Mouse (Mus musculus): Measurements from ENCODE around the gene Tnpo3. TPM values are rescaled to one million over a fixed set of nuclear protein-coding genes. Genes with fewer than 3 reads are reported as not detected.

Tnpo3 gene
- total and polyA plus RNA-seq, 3 experiments, result 64.9 to 148 (median 139) TPM

GRCm38 (mm10) chr6:29552526-29552925, 57.2 kb downstream of the Tnpo3 start:
- Histone ChIP-seq H3K4me3 (ENCODE audit: control insufficient read depth in 1 of 2, insufficient read depth in 1 of 2, low read depth in 2 of 2, low read length in 2 of 2) (no peak overlapping the region), H3K27me3 (ENCODE audit: control insufficient read depth in 1 of 2, insufficient read depth in 2 of 2, low read length in 2 of 2) (no peaks in the 10 kb centered on the region), H3K9me3 (replicated peaks; ENCODE audit: insufficient read depth, low read length) (no peaks in the 10 kb centered on the region), H3K9ac (ENCODE audit: control insufficient read depth, low read depth, low read length, poor library complexity, severe bottlenecking) (no peak overlapping the region), H3K36me3 (ENCODE audit: control insufficient read depth in 1 of 2, insufficient read depth in 2 of 2, low read length in 2 of 2) (peaks cover 0 to 28% of the 10 kb centered on the region in 2 experiments; a peak in 2 of 4 replicates), H3K27ac (ENCODE audit: control insufficient read depth, low read depth, low read length) (no peak overlapping the region), H3K79me2 (ENCODE audit: control insufficient read depth, insufficient read depth, low read length, poor library complexity) (no peaks in the 10 kb centered on the region), H3K4me1 (ENCODE audit: control insufficient read depth in 1 of 2, insufficient read depth in 2 of 2, low read length in 2 of 2) (no peaks in the 10 kb centered on the region)
- no peak for TF ChIP-seq TAL1 (IDR thresholded peaks at IDR 0.05; ENCODE audit: low read length)
- TF ChIP-seq MXI1 (IDR thresholded peaks at IDR 0.05; ENCODE audit: low read depth, low read length), result no peak
- TF ChIP-seq MAFK (IDR thresholded peaks at IDR 0.05; ENCODE audit: borderline replicate concordance, low read depth, low read length), result no peak
- TF ChIP-seq KAT2A (conservative IDR thresholded peaks at IDR 0.05; ENCODE audit: low read depth, low read length), result no peak
- TF ChIP-seq MEF2A (IDR thresholded peaks at IDR 0.05; ENCODE audit: extremely low read depth, insufficient replicate concordance, low read depth, low read length, poor library complexity, severe bottlenecking), result no peak
- no peak for TF ChIP-seq POLR2A (IDR thresholded peaks at IDR 0.05; ENCODE audit: control insufficient read depth in 1 of 2, insufficient read depth in 1 of 2, low read depth in 1 of 2, low read length in 2 of 2, poor library complexity in 1 of 2)
- TF ChIP-seq ZKSCAN1 (IDR thresholded peaks at IDR 0.05; ENCODE audit: low read depth, low read length), result no peak
- TF ChIP-seq SMC3 (IDR thresholded peaks at IDR 0.05; ENCODE audit: low read depth, low read length), result no peak
- DNase-seq (ENCODE audit: low read depth, low spot score), result no peak

DNA sequence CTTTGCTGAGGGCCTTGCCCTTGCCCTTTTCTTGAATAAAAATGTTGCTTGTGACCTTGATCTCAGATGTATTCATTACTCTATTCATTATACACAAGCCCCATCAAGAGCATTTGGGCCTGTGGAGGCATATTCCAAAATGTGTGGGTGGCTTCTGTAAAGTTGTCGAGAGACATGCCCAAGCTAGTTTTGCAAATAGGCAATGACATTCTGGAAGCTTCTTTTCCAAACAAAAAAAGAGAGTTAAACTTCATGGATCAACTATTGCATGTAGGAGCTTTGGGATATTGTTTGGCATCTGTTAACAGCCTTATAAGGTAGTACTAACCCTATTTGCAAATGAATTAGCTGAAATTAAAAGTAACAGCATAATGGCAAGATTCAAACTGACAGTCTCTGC, 61.6 kb downstream of the Tnpo3 start:
- Histone ChIP-seq H3K4me3 (ENCODE audit: control insufficient read depth in 1 of 2, insufficient read depth in 1 of 2, low read depth in 2 of 2, low read length in 2 of 2) (no peak overlapping the region), H3K36me3 (ENCODE audit: control insufficient read depth in 1 of 2, insufficient read depth in 2 of 2, low read length in 2 of 2) (peaks cover 0 to 27% of the 10 kb centered on the region in 2 experiments; a peak in 2 of 4 replicates), H3K9me3 (replicated peaks; ENCODE audit: insufficient read depth, low read length) (no peaks in the 10 kb centered on the region), H3K27me3 (ENCODE audit: control insufficient read depth in 1 of 2, insufficient read depth in 2 of 2, low read length in 2 of 2) (no peaks in the 10 kb centered on the region), H3K79me2 (ENCODE audit: control insufficient read depth, insufficient read depth, low read length, poor library complexity) (no peaks in the 10 kb centered on the region), H3K4me1 (ENCODE audit: control insufficient read depth in 1 of 2, insufficient read depth in 2 of 2, low read length in 2 of 2) (no peaks in the 10 kb centered on the region), H3K9ac (ENCODE audit: control insufficient read depth, low read depth, low read length, poor library complexity, severe bottlenecking) (no peak overlapping the region), H3K27ac (ENCODE audit: control insufficient read depth, low read depth, low read length) (no peak overlapping the region)
- DNase-seq (ENCODE audit: low read depth, low spot score), result no peak
- TF ChIP-seq POLR2AphosphoS2 (IDR thresholded peaks at IDR 0.05; ENCODE audit: low read length) (no peak), USF2 (IDR thresholded peaks at IDR 0.05; ENCODE audit: borderline replicate concordance in 1 of 2, insufficient read depth in 1 of 2, low read depth in 1 of 2, low read length in 2 of 2) (no peak), TBP (IDR thresholded peaks at IDR 0.05; ENCODE audit: low read depth, low read length) (no peak), MYC (IDR thresholded peaks at IDR 0.05; ENCODE audit: low read depth, low read length) (no peak), MAFK (IDR thresholded peaks at IDR 0.05; ENCODE audit: borderline replicate concordance, low read depth, low read length) (no peak), CTCF (IDR thresholded peaks at IDR 0.05 in 2 of 3, conservative IDR thresholded peaks at IDR 0.05 in 1 of 3; ENCODE audit: control insufficient read depth in 1 of 3, insufficient read depth in 1 of 3, low read depth in 2 of 3, low read length in 3 of 3, poor library complexity in 1 of 3, severe bottlenecking in 1 of 3) (no peak), USF1 (IDR thresholded peaks at IDR 0.05; ENCODE audit: low read depth, low read length) (no peak), SMC3 (IDR thresholded peaks at IDR 0.05; ENCODE audit: low read depth, low read length) (no peak), RAD21 (IDR thresholded peaks at IDR 0.05; ENCODE audit: low read depth, low read length) (no peak), BHLHE40 (IDR thresholded peaks at IDR 0.05; ENCODE audit: borderline replicate concordance, low read depth, low read length) (no peak), E2F4 (IDR thresholded peaks at IDR 0.05; ENCODE audit: borderline replicate concordance, low read depth, low read length) (no peak), NELFE (IDR thresholded peaks at IDR 0.05; ENCODE audit: low read depth, low read length) (no peak), ETS1 (IDR thresholded peaks at IDR 0.05; ENCODE audit: low read depth, low read length) (no peak), SIN3A (IDR thresholded peaks at IDR 0.05; ENCODE audit: low read length) (no peak), KAT2A (conservative IDR thresholded peaks at IDR 0.05; ENCODE audit: low read depth, low read length) (no peak), MAZ (IDR thresholded peaks at IDR 0.05; ENCODE audit: low read depth, low read length) (no peak), TCF12 (IDR thresholded peaks at IDR 0.05; ENCODE audit: low read depth, low read length) (no peak), MAX (IDR thresholded peaks at IDR 0.05; ENCODE audit: low read length) (no peak)

Measured in MEL (cell line).